Mouse (Mus musculus) Muller cell, postnatal 12 days (primary cell): Measurements from ENCODE around the gene Dnm3.
A peak's percentile ranks its signal among the peaks of the same experiment; 100 is the strongest.

Source experiments
- DNase-seq: peaks from one replicate; pipeline ENCODE4 v3.0.0-alpha.2; 2015; ENCODE audit errors: inconsistent ontology term

Dnm3 gene

DNA sequence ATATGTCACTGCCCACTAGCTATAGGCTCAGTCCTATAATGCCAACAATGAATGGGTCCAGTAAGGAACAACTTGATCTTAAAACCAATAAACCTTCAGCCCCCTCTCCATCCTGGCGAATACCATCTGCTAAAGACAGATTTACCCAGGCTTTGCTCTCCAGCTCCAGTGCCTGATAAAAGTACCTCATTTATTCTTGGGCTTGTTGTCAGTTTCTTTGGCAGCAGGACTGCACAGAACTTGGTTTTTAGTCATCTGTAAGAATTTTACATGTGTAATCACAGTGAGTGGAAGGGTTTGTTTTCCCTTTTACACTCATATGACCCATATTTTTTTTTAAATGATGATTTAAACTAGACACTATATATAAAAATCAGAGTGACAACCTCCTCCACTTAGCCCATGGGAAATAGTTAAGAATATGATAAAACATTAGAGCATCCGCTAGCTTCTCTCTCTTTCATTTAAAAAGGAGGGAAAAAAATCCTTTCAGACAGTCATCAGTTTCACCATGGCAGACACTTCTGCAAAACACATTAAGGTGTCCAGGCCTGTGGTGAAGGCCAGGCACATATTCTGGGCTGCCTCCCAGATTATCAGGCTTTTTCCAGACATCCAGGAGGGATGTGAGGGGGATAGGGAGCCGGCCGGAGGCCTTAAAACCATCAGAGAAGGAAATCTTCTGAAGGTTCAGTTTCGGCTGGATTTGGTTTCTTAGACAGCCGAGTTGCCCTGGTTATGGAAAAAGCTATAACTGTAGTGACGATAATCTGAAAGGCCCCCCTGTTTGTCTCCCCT is 313.9 kb downstream of the Dnm3 start:
- no peak for DNase-seq

DNA sequence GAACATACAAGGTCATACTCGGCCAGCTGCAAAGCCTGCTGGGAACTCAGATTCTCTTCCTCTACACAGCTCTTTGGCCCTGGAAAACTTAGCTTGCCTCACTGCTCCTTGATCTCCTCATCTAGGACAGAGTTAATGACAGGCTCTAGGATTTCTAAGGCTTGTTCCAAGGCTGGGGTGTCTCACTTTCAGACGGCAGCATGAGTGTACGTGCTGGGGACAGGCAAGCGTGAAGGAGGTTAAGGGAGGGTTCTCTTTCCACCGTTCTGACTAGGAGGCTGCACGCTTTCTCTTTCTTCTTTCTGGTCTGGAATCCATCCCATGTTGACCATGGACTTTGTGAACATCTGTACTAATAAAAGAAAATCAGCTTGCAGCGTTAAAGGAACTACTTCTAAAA is 315.2 kb downstream of the Dnm3 start:
- no peak for DNase-seq

DNA sequence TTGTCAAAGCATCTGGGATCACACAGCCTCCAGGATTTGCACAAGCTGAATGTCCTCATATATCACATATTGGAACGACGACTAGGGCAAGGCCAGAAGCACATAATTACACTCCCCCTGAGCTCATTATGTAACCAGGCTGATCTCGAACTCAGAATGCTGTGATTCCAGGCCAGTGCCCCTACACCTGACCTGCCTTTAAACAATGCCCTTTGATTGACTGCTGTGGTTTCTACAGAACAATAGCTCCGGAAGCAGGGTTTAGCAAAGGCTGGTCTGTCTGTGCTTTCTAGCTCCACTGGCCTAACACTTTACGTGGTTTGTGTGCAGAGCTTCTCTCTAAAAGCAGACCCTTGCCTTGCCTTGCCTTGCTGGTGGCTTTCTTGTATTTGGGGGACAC is 315.6 kb downstream of the Dnm3 start:
- DNase-seq, result no peak

DNA sequence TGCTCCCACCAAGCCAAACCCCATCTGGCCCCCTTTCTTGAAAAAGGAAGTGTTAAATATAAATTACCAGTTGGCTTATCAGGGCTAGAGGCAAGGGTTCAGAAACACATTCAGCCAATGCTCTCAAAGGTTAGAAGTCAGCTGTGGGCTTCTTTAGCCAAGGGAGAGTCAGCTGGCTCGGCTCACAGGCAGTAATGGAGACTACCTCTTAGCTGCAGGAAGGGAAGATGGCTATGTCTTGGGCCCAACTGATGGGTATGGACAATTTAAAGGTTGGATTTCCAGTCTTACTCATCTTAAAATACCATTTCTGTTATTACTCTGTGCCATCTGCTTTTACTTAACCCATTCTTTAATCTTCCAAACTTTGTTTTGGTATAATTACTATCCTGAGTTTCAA is 317.1 kb downstream of the Dnm3 start:
- no peak for DNase-seq

DNA sequence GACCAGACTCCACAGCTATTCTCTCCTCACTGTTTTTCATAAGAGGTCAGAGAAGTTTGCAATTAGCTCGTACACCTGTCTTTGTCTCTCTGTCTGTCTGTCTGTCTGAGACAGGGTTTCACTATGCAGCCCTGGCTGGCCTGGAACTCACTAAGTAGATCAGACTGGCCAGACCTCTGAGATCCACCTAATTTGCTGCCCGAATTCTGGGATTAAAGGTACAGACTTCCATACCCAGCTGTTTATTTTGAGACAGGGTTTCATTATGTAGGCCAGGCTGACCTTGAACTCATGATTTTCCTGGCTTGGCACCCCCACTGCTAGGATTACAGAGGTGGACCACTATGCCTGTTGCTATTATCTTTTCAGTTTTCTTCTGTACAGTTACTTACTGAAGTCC is 319.3 kb downstream of the Dnm3 start:
- no peak for DNase-seq

DNA sequence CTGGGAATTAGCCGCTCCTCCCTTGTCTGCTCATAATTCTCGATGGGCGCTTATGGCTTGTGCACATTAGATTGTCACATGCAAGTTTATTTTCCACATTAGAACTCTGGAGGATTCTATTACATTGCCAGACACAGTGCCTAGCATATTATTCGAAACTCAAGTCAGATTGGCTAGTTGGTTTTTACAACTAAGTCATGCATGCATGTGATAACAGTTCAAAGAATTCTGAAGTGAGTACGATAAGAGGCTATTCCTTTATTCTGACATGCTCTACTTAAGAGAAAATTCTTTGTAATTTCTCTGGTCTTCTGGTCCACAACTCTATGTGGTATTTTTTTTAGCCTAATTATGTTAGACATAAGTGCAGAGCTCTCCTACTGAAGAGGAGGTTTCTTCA is 320.2 kb downstream of the Dnm3 start:
- DNase-seq, result no peak

DNA sequence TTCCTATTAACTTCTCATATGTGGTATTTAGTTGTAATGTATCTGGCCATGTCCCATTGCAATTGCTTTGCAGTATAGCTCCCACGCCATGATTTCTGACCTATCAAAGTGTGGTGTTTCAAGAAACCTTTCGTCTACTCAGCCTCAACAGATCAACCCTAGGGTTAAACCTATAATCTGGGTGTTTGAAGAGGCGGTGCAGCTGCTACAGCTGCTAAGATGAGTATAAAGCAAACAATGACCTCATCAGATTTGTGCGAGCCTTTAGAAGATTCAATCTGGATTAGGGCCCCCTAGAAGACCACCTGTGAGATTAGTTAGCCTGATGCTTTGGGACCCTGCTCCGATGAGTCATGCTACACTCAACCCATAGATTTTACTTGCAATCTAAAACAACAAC is 321.0 kb downstream of the Dnm3 start:
- no peak for DNase-seq

DNA sequence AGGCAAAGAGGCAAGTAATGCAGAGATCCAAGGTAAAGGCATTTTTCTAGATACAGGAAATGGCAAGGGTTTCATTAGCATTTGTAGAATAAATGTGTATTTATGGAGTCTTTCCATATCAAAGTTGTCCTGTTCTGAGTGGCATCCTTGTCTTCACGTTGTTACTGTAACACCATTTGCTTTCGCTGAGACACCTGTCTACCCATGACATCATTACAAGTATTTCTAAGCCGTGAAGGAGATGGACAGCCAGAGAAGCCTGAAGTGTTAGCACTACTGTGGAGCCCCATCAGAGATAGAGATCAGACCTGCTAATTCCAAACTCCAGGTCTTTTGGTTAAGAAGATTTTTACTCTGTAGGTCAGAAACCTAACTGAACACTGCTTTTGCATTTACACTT is 322.3 kb downstream of the Dnm3 start:
- no peak for DNase-seq

DNA sequence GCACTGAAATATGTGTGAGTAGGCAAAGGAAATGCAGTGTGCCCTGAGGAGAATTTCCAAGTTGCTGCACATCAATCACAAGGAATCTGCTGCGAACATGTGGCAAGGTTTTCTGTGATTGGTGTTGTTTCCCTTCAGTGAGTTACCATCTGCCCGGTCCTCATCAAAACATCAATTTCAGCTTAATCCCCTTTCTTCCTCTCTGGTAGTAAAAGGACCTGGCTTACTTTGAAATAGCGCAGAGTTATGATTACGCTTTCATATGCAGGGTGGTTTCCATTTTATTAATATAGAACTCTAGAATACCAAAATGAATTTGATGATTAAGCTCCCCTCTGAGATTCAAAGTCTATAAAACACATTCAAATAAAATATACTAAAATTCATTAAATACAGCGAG is 324.7 kb downstream of the Dnm3 start:
- DNase-seq, result no peak

DNA sequence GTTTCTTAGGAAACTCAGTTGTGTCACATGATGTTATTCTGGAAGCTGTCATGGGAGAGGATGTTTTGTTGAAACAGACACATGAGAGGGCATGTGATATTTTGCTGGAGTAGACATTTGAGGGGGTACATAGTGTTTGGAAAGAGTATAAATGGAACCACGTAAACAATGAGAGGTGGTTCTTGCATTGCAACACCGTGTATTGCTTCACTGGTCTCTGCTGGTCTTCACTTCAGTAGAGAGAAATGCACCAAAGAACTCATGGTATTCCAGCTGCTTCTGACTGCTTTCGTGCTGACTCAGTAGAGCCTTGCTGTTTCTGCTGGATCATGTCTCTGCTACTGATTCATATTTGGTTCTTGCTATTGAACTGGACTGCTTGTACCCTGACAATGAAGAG is 328.1 kb downstream of the Dnm3 start:
- peak; percentile 36 for DNase-seq

DNA sequence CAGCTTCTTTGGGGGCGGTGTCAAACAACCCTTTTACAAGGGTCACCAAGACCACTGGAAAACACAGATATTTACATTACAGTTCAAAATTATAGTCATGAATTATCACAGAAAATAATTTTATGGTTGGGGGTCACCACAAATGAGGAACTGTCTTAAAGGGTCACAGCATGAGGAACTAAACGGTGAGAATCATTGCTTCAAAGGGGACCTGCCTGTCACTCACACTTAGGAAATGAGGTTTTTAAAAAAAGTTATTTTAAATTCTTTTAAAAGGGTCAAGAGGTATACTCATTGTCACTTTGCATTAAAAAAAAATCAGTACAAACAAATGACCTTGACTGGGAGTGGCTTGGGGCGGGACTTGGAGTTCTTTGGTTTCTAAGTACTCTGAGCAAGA is 330.3 kb downstream of the Dnm3 start:
- no peak for DNase-seq

DNA sequence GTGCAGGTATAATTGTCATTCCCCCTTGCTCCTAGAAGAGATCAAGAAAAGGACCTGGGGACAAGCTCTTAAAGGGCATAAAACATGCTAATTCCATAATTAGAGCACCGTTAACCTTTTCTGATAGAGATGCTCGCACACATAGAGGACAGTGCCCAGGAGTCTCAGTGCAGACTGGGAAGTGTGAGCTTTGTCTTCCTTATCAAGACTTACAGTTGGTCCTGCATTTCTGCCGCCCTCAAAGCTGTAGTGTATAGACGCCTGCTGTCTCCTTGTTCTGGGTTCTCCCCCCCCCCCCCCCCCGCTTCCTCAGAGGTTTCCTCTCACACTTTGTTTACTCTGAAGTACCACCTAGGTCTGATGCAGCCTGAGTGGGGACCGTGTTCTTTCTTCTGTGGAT is 332.1 kb downstream of the Dnm3 start:
- DNase-seq, result no peak

DNA sequence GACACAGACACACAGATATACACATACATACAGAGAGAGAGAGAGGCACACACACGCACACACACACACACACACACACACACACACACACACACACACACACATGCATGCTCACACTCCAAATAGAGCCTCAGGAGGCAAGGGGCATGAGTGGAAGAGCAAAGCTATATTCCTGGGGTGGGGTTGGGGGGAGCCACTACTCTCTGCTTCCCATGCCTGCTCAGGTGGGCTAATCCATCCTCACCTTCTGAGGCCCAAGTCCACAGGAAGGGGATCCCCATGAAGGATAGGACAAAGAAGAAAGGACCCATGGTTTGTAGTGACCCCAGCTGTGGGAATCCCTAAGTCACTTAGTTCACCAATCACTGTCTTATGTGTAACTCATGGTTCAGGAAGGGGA is 332.8 kb downstream of the Dnm3 start:
- no peak for DNase-seq

DNA sequence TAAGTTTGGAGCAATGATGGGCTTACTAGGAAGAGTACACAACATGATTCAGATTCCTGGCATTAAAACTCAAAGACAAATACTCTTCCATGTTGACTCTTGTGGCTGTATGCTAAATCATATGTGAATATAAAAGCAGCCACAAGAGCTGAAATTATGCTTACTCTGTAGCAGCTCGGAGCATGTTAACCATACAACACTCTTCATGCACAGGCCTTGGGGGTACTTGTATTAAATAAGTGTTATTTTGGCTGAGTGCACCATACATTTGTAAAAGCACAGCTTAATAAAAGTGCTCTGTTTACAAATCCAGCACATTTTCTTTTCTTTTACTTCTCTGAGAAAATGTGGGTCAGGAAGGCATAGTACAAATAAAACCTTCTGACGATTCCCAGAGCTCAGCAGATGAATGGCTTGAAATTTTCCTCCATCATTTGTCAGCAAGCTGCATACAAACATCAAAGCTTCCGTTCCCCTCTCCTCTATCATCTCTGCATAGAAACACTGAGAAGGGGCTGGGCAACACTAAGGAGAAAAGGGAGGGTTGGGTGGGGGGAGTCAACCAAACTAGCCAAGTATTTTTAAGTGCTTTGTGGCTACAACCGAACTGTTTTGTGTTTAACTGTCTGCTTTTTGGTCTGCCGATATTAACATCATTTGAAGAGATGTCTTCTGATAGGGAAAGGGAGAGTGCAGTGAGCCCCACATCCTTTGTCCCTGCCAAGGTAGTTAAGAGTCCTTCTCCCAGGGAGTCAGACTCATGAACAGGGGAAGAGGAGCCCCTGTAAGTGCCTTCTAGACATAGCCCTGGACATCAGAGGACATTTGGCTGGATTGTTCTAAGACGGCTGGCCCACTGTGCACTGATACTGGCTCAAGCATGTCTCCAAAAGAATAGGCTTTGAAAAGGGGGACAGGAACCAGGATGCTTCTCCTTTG is 333.6 kb downstream of the Dnm3 start:
- no peak for DNase-seq

DNA sequence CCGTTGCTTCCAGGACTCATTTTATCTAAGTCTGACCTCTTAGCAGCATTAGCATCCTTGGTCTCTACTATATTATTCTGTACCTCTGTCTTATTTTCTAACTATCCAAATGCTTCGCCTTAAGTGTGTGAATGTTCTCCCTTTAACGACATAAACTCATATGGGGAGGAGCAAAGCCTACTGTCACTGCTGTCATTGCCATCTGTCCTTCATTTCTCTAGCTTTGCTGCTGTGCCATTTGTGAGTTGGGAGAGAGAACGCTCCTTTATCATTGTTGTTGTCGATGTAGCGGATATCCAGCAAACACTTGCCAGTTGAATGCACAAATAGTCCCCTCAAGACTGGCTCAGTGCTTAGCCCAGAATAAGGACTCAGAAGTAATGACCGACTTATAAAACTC is 335.5 kb downstream of the Dnm3 start:
- no peak for DNase-seq

DNA sequence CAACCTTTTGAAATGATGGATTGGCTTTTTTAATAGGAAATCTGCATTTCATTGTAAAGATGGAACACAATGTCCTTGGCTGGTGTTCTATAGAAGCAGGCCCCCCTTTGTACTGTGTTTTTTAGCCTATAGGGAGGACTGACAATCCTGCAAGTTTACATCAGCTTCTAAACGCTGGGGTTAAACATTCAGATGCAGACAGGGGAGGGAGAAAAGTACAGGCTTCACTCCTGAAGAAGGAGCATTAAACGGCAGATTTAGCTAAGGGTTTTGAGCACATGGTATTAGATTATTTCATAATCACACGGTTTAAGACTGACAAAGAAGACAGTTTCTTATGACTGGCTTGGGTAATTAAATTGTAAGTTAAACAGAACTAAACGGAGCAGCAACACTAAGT is 341.5 kb downstream of the Dnm3 start:
- no peak for DNase-seq

DNA sequence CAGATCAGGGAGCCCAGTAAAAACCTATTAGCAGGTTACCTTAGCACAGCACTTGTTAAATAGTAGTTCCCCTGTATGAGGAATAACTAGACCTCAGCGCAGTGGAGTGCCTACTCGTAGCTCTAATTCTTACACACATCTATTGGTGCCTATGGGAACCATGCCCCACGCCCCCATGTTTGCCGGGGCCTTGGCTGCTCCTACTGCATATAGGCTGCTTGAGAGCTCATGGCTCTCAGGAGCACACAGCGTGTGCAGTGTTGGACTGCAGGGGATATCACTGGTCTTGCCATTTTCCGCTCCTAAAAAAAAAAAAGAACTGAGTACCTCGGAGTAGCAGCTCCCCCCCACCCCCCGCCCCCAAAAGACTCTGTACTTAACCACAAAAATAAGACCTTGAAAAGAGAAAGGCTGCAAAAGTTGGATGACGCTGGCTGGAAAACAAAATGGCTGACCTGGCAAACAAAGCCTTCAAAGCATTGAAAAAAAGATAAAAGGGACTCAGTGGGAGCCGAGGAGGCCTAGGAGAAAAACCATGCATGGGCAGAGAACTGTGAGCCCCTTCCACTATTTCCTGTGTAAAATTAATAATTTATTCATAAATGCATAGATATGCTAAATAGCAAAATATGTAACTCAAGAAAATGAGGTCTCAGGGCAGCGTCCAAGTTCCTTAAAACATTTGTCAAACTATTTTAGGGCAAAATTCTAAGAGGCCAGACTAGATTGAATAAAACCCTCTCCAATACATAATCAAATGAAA is 342.2 kb downstream of the Dnm3 start:
- DNase-seq, result no peak

DNA sequence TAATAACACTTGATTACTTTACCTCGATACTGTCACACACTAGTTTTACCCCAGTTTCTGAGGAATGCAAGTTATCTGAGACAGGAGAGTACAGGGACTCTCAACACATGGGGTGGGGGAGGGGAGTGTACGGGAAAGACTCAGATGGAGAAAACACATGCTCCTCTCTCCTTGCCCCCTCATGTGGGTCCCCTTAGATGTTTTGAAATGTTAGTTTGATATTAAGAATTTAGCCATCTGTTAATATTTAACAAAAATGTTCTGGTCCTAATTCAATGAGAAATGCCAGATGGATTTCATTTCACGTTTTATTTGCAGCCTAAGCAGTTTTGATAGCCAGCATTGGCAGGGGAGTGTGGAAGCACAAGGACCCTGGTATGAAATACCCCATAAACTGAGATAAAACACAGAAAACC is 343.2 kb downstream of the Dnm3 start:
- DNase-seq, result no peak

DNA sequence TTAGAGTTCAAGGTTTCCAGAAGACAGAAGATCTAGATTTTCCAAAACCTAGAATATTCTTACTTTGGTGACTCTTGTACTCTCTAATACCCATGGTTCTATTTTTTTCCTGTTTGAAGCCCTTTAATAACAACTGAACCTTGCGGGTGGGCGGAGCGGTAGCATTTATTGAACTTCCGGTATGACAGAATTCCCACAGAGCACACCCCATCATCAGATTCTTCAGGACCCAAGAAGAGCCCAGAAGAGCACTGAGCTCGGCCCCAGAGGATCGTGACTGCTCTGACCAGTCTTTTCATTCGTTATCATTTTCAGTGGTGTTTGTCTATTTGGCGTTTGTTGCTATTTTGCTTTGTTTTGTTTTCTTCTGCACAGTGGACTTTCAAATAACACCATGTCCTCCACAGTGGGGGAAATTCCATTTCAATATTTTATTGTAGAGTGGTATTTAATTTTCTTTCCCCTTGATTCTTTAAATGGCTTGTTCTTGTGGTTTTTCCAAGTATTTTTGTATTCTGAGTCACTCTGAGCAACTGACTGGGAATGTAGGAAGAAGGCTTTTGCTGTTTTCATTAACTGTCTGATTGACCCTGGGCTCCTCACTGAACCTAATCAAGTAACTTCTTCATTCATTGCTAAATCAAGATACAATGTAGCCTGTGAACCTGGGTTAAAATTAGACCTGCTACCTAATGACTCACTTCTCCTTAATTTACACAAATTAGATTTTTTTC is 344.8 kb downstream of the Dnm3 start:
- DNase-seq, result peak; percentile 95

DNA sequence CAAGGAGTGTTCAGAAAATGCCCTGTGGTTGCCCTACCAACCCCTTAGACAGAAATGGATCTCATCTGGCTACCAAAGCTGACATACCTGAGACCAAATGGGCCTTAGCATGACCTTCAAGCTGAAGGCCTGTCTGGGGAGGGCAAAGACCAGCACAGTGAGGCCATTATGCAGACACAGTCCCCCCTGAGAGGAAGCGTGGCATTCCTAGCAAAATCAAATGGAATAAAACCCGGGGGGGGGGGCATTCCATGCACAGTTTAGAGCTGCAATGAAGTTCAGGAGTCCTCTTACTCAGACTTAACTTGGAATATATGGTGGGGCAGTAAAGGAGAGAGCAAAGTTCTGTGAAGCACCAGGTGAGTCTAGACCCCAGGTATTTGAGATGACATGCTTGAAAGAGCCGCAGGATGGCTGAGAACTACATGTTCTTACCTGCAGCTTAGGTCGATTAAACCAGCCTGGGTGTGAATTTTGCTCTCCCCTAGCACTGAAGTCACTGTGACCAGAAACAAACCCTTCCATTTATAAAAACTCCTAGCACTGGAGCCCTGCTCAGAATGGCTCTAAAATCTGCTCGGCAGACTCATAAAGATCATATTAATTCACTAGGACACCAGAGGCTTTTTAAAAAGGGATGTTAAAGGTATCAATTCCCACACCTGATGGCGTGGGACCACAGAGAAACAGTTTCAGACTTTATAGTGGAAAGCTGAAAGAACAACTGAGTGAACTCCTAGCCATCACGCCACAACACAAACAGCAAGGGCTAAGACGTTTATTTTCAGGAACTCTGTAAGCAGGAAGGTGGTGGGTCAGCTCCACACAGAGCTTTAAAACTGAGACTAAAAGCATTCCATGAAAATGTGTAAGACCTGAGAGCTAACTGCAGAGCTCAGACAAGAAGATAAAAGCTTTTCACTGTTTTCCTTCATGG is 350.7 kb downstream of the Dnm3 start:
- DNase-seq, result peak; percentile 48
